Mouse (Mus musculus) MEL (cell line): Measurements from ENCODE around the gene Nxpe2. TPM values are rescaled to one million over a fixed set of nuclear protein-coding genes. Genes with fewer than 3 reads are reported as not detected.

ENCODE experiments used
- DNase-seq: peaks from one replicate; pipeline ENCODE4 v3.0.0; 2011; ENCODE audit warnings: low read depth, low spot score
- H3K27ac ChIP-seq: 2 replicates; pipeline ENCODE4 v1.5.1; 2012; ENCODE audit warnings: low read depth, mild to moderate bottlenecking, control low read depth, low read length, moderate library complexity; ENCODE audit not compliant: control insufficient read depth
- H3K27me3 ChIP-seq, 2 experiments: fragments of 150-350 bp in 1 of 2; sonication (generic) in 1 of 2; 2 replicates each; pipeline ENCODE4 v1.6.1; 2012; ENCODE audit warnings: low read length in 2 of 2, mild to moderate bottlenecking in 2 of 2, improper control_type of control experiment in 1 of 2, moderate library complexity in 1 of 2; ENCODE audit not compliant: insufficient read depth in 2 of 2, control insufficient read depth in 1 of 2
- H3K36me3 ChIP-seq, 2 experiments: 2 replicates each; pipeline ENCODE4 v1.6.1; 2012 to 2014; ENCODE audit warnings: low read length in 2 of 2, improper control_type of control experiment in 1 of 2, inconsistent platforms in 1 of 2, mild to moderate bottlenecking in 1 of 2; ENCODE audit not compliant: insufficient read depth in 2 of 2, control insufficient read depth in 1 of 2
- H3K4me1 ChIP-seq, 2 experiments: fragments of 150-350 bp in 1 of 2; sonication (generic) in 1 of 2; 2 replicates each; pipeline ENCODE4 v1.6.1; 2012; ENCODE audit warnings: low read length in 2 of 2, improper control_type of control experiment in 1 of 2, mild to moderate bottlenecking in 1 of 2; ENCODE audit not compliant: insufficient read depth in 2 of 2, control insufficient read depth in 1 of 2
- H3K4me3 ChIP-seq, 2 experiments: fragments of 150-350 bp in 1 of 2; sonication (generic) in 1 of 2; 2 replicates each; pipeline ENCODE4 v1.5.1; 2012; ENCODE audit warnings: low read depth in 2 of 2, low read length in 2 of 2, mild to moderate bottlenecking in 2 of 2, moderate library complexity in 2 of 2, control low read depth in 1 of 2, improper control_type of control experiment in 1 of 2; ENCODE audit not compliant: control insufficient read depth in 1 of 2, insufficient read depth in 1 of 2
- H3K79me2 ChIP-seq: 2 replicates; pipeline ENCODE4 v1.6.1; 2012; ENCODE audit warnings: mild to moderate bottlenecking, low read length, moderate library complexity; ENCODE audit not compliant: control insufficient read depth, poor library complexity, insufficient read depth
- H3K9ac ChIP-seq: 2 replicates; pipeline ENCODE4 v1.6.1; 2012; ENCODE audit warnings: low read depth, mild to moderate bottlenecking, control low read depth, low read length, moderate library complexity; ENCODE audit not compliant: control insufficient read depth, poor library complexity, severe bottlenecking
- H3K9me3 ChIP-seq: fragments of 150-350 bp; sonication (generic); replicated peaks from 2 replicates; pipeline ENCODE4 v1.6.1; 2012; ENCODE audit warnings: mild to moderate bottlenecking, low read length, improper control_type of control experiment, moderate library complexity; ENCODE audit not compliant: insufficient read depth
- BHLHE40 ChIP-seq: IDR thresholded peaks from 2 replicates; pipeline ENCODE4 v1.6.1; 2012; ENCODE audit warnings: low read depth, mild to moderate bottlenecking, inconsistent platforms, low read length, improper control_type of control experiment, borderline replicate concordance
- CHD1 ChIP-seq: IDR thresholded peaks from 2 replicates; pipeline ENCODE4 v1.6.1; 2012; ENCODE audit warnings: low read depth, mild to moderate bottlenecking, inconsistent platforms, low read length, improper control_type of control experiment
- CHD2 ChIP-seq: IDR thresholded peaks from 2 replicates; pipeline ENCODE4 v1.6.1; 2011; ENCODE audit warnings: low read length, improper control_type of control experiment
- CTCF ChIP-seq, 3 experiments: IDR thresholded peaks in 2 of 3; conservative IDR thresholded peaks in 1 of 3; 2 replicates each; pipeline ENCODE4 v1.5.1; 2011 to 2012; ENCODE audit warnings: low read length in 3 of 3, low read depth in 2 of 3, mild to moderate bottlenecking in 2 of 3, improper control_type of control experiment in 1 of 3, inconsistent platforms in 1 of 3, mixed read lengths in 1 of 3, moderate library complexity in 1 of 3; ENCODE audit not compliant: control insufficient read depth in 1 of 3, insufficient read depth in 1 of 3, poor library complexity in 1 of 3, severe bottlenecking in 1 of 3
- E2F4 ChIP-seq: IDR thresholded peaks from 2 replicates; pipeline ENCODE4 v1.6.1; 2011; ENCODE audit warnings: low read depth, low read length, improper control_type of control experiment, borderline replicate concordance
- ELF1 ChIP-seq: IDR thresholded peaks from 2 replicates; pipeline ENCODE4 v1.6.1; 2014; ENCODE audit warnings: low read depth, mild to moderate bottlenecking, inconsistent platforms, low read length, improper control_type of control experiment, moderate library complexity
- ETS1 ChIP-seq: IDR thresholded peaks from 2 replicates; pipeline ENCODE4 v1.6.1; 2012; ENCODE audit warnings: low read depth, mild to moderate bottlenecking, inconsistent platforms, low read length, improper control_type of control experiment, moderate library complexity
- GABPA ChIP-seq: IDR thresholded peaks from 2 replicates; pipeline ENCODE4 v1.6.1; 2012; ENCODE audit warnings: low read depth, mild to moderate bottlenecking, inconsistent platforms, low read length, improper control_type of control experiment, moderate library complexity
- GATA1 ChIP-seq: IDR thresholded peaks from 2 replicates; pipeline ENCODE4 v1.6.1; 2011; ENCODE audit warnings: low read depth, low read length, improper control_type of control experiment
- HCFC1 ChIP-seq: IDR thresholded peaks from 2 replicates; pipeline ENCODE4 v1.6.1; 2012; ENCODE audit warnings: low read depth, mild to moderate bottlenecking, inconsistent platforms, low read length, improper control_type of control experiment, moderate library complexity
- JUND ChIP-seq: IDR thresholded peaks from 2 replicates; pipeline ENCODE4 v1.6.1; 2011; ENCODE audit warnings: low read depth, mild to moderate bottlenecking, improper control_type of control experiment, low read length
- KAT2A ChIP-seq: conservative IDR thresholded peaks from 2 replicates; pipeline ENCODE4 v1.6.1; 2012; ENCODE audit warnings: low read depth, low read length, improper control_type of control experiment, inconsistent platforms
- MAFK ChIP-seq: IDR thresholded peaks from 2 replicates; pipeline ENCODE4 v1.6.1; 2011; ENCODE audit warnings: low read depth, mild to moderate bottlenecking, low read length, improper control_type of control experiment, borderline replicate concordance
- MAX ChIP-seq: IDR thresholded peaks from 2 replicates; pipeline ENCODE4 v1.6.1; 2011; ENCODE audit warnings: low read length, improper control_type of control experiment
- MAZ ChIP-seq: IDR thresholded peaks from 2 replicates; pipeline ENCODE4 v1.6.1; 2012; ENCODE audit warnings: low read depth, mild to moderate bottlenecking, inconsistent platforms, low read length, improper control_type of control experiment
- MEF2A ChIP-seq: IDR thresholded peaks from 2 replicates; pipeline ENCODE4 v1.6.1; 2014; ENCODE audit warnings: low read depth, mild to moderate bottlenecking, inconsistent platforms, low read length, improper control_type of control experiment; ENCODE audit not compliant: poor library complexity, insufficient replicate concordance, severe bottlenecking; ENCODE audit errors: extremely low read depth
- MXI1 ChIP-seq: IDR thresholded peaks from 2 replicates; pipeline ENCODE4 v1.6.1; 2011; ENCODE audit warnings: mild to moderate bottlenecking, low read depth, low read length, improper control_type of control experiment
- MYB ChIP-seq: IDR thresholded peaks from 2 replicates; pipeline ENCODE4 v1.6.1; 2011; ENCODE audit warnings: mild to moderate bottlenecking, low read depth, low read length, improper control_type of control experiment
- MYC ChIP-seq: IDR thresholded peaks from 2 replicates; pipeline ENCODE4 v1.6.1; 2011; ENCODE audit warnings: low read depth, mild to moderate bottlenecking, low read length, improper control_type of control experiment, moderate library complexity
- NELFE ChIP-seq: IDR thresholded peaks from 2 replicates; pipeline ENCODE4 v1.6.1; 2011; ENCODE audit warnings: low read depth, low read length, improper control_type of control experiment
- NRF1 ChIP-seq: IDR thresholded peaks from 2 replicates; pipeline ENCODE4 v1.6.1; 2014; ENCODE audit warnings: low read depth, mild to moderate bottlenecking, inconsistent platforms, low read length, improper control_type of control experiment, moderate library complexity; ENCODE audit not compliant: poor library complexity, insufficient read depth, severe bottlenecking
- POLR2A ChIP-seq, 2 experiments: IDR thresholded peaks; 2 replicates each; pipeline ENCODE4 v1.6.1; 2011 to 2012; ENCODE audit warnings: low read length in 2 of 2, mild to moderate bottlenecking in 2 of 2, control low read depth in 1 of 2, improper control_type of control experiment in 1 of 2, low read depth in 1 of 2, moderate library complexity in 1 of 2; ENCODE audit not compliant: control insufficient read depth in 1 of 2, insufficient read depth in 1 of 2, poor library complexity in 1 of 2
- POLR2AphosphoS2 ChIP-seq: IDR thresholded peaks from 2 replicates; pipeline ENCODE4 v1.6.1; 2011; ENCODE audit warnings: low read length, improper control_type of control experiment
- POLR2AphosphoS5 ChIP-seq: IDR thresholded peaks from 2 replicates; pipeline ENCODE4 v1.6.1; 2012; ENCODE audit warnings: low read depth, borderline replicate concordance, mild to moderate bottlenecking, inconsistent platforms, low read length, moderate library complexity, mixed read lengths
- RAD21 ChIP-seq: IDR thresholded peaks from 2 replicates; pipeline ENCODE4 v1.6.1; 2011; ENCODE audit warnings: mild to moderate bottlenecking, low read depth, low read length, improper control_type of control experiment
- RCOR1 ChIP-seq: IDR thresholded peaks from 2 replicates; pipeline ENCODE4 v1.6.1; 2012; ENCODE audit warnings: low read depth, mild to moderate bottlenecking, inconsistent platforms, low read length, improper control_type of control experiment
- SIN3A ChIP-seq: IDR thresholded peaks from 2 replicates; pipeline ENCODE4 v1.6.1; 2012; ENCODE audit warnings: low read length, improper control_type of control experiment, inconsistent platforms
- SMC3 ChIP-seq: IDR thresholded peaks from 2 replicates; pipeline ENCODE4 v1.6.1; 2011; ENCODE audit warnings: low read depth, low read length, improper control_type of control experiment
- TAL1 ChIP-seq: IDR thresholded peaks from 2 replicates; pipeline ENCODE4 v1.6.1; 2012; ENCODE audit warnings: mild to moderate bottlenecking, inconsistent platforms, low read length, moderate library complexity, mixed read lengths
- TBP ChIP-seq: IDR thresholded peaks from 2 replicates; pipeline ENCODE4 v1.8.0; 2011; ENCODE audit warnings: low read depth, low read length, improper control_type of control experiment
- TCF12 ChIP-seq: IDR thresholded peaks from 2 replicates; pipeline ENCODE4 v1.6.1; 2014; ENCODE audit warnings: low read depth, mild to moderate bottlenecking, inconsistent platforms, low read length, improper control_type of control experiment, moderate library complexity
- UBTF ChIP-seq: IDR thresholded peaks from 2 replicates; pipeline ENCODE4 v1.6.1; 2012; ENCODE audit warnings: low read depth, mild to moderate bottlenecking, inconsistent platforms, low read length, improper control_type of control experiment, moderate library complexity, borderline replicate concordance; ENCODE audit not compliant: insufficient read depth
- USF1 ChIP-seq: IDR thresholded peaks from 2 replicates; pipeline ENCODE4 v1.6.1; 2014; ENCODE audit warnings: low read depth, mild to moderate bottlenecking, inconsistent platforms, low read length, improper control_type of control experiment, moderate library complexity
- USF2 ChIP-seq, 2 experiments: IDR thresholded peaks; 2 replicates each; pipeline ENCODE4 v1.6.1; 2011 to 2012; ENCODE audit warnings: improper control_type of control experiment in 2 of 2, low read length in 2 of 2, borderline replicate concordance in 1 of 2, inconsistent platforms in 1 of 2, low read depth in 1 of 2, mild to moderate bottlenecking in 1 of 2; ENCODE audit not compliant: insufficient read depth in 1 of 2
- ZC3H11A ChIP-seq: IDR thresholded peaks from 2 replicates; pipeline ENCODE4 v1.6.1; 2012; ENCODE audit warnings: low read depth, mild to moderate bottlenecking, inconsistent platforms, low read length, improper control_type of control experiment
- ZKSCAN1 ChIP-seq: IDR thresholded peaks from 2 replicates; pipeline ENCODE4 v1.6.1; 2012; ENCODE audit warnings: low read depth, mild to moderate bottlenecking, inconsistent platforms, low read length, improper control_type of control experiment, moderate library complexity
- ZMIZ1 ChIP-seq: IDR thresholded peaks from 2 replicates; pipeline ENCODE4 v1.6.1; 2012; ENCODE audit warnings: low read depth, mild to moderate bottlenecking, inconsistent platforms, low read length, improper control_type of control experiment, moderate library complexity
- ZNF384 ChIP-seq: IDR thresholded peaks from 2 replicates; pipeline ENCODE4 v1.6.1; 2012; ENCODE audit warnings: low read depth, mild to moderate bottlenecking, inconsistent platforms, low read length, improper control_type of control experiment
- polyA plus RNA-seq, 2 experiments: library from polyadenylated mRNA; stranded (reverse) in 1 of 2; unstranded in 1 of 2; fragments of >175 nt in 1 of 2; fragments of >200 nt in 1 of 2; gene quantifications; 2 replicates each; pipeline versions ENCODE4 v1.2.1 to v1.2.4; 2012; ENCODE audit warnings: low replicate concordance in 2 of 2, low read depth in 1 of 2; ENCODE audit not compliant: insufficient read length in 2 of 2, insufficient read depth in 1 of 2, missing spikeins in 1 of 2
- total RNA-seq: library from RNA; depleted of rRNA; stranded (reverse); fragments of 300-350 nt; gene quantifications from 2 replicates; pipeline ENCODE4 v1.2.3, GENCODE M21; 2012

Gene Nxpe2
- total and polyA plus RNA-seq, 3 experiments = 3.1 to 3.5 TPM; not detected in 1

DNA sequence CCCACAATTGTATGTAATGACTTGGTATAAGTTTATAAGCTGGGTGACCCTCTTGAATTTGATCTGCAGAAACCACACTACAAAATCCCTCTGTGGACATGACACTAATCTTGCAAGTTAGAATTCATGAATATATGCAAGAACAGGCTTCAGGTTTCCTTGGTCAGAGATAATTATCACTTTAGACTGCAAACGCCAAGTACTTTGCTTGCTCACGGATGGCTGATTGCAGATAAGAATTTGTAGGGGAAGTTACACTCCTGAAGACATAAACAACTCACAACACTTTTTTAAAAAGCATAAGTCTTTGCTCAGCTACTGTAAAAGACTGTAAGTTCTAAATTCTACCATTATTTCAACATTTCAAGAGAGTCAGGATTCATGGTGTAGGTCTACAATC is 21.1 kb upstream of the Nxpe2 start:
- Histone ChIP-seq H3K9me3 (no peaks in the 10 kb centered on the region), H3K4me1 (peaks cover 7 to 10% of the 10 kb centered on the region in 2 experiments), H3K27me3 (no peaks in the 10 kb centered on the region), H3K9ac (peak overlapping the region; percentile 24; the same call in 1 of the 2 replicates), H3K79me2 (no peaks in the 10 kb centered on the region), H3K4me3 (no peak overlapping the region), H3K27ac (peak overlapping the region; percentile 81), H3K36me3 (peaks cover 3 to 16% of the 10 kb centered on the region in 2 experiments)
- DNase-seq = peak; percentile 70
- TF ChIP-seq ZC3H11A = 0 out of 2 replicates have a peak, but pooled peaks have one; percentile 1
- peak; percentile 72; the same call in 1 of the 2 replicates for TF ChIP-seq BHLHE40
- TF ChIP-seq ELF1 = no peak
- TF ChIP-seq NRF1 = no peak
- no peak for TF ChIP-seq CHD1
- no peak for TF ChIP-seq NELFE
- TF ChIP-seq JUND = no peak
- no peak for TF ChIP-seq USF1
- TF ChIP-seq GABPA = no peak
- TF ChIP-seq E2F4 = no peak
- TF ChIP-seq ZNF384 = peak; percentile 70
- TF ChIP-seq RAD21 = no peak
- no peak for TF ChIP-seq ZKSCAN1
- 0 out of 2 replicates have a peak, but pooled peaks have one; percentile 41 for TF ChIP-seq MXI1
- no peak for TF ChIP-seq MEF2A
- no peak for TF ChIP-seq POLR2A (IDR thresholded peaks at IDR 0.05; ENCODE audit: control insufficient read depth in 1 of 2, insufficient read depth in 1 of 2, low read depth in 1 of 2, low read length in 2 of 2, poor library complexity in 1 of 2)
- TF ChIP-seq ETS1 = peak; percentile 76
- TF ChIP-seq POLR2AphosphoS5 = no peak
- no peak for TF ChIP-seq USF2 (IDR thresholded peaks at IDR 0.05; ENCODE audit: borderline replicate concordance in 1 of 2, insufficient read depth in 1 of 2, low read depth in 1 of 2, low read length in 2 of 2)
- TF ChIP-seq MAFK = no peak
- no peak for TF ChIP-seq ZMIZ1
- TF ChIP-seq POLR2AphosphoS2 = no peak
- peak; percentile 69 for TF ChIP-seq RCOR1
- TF ChIP-seq SMC3 = no peak
- TF ChIP-seq SIN3A = peak; percentile 64
- no peak for TF ChIP-seq CHD2
- no peak for TF ChIP-seq TBP
- TF ChIP-seq CTCF (IDR thresholded peaks at IDR 0.05 in 2 of 3, conservative IDR thresholded peaks at IDR 0.05 in 1 of 3; ENCODE audit: control insufficient read depth in 1 of 3, insufficient read depth in 1 of 3, low read depth in 2 of 3, low read length in 3 of 3, poor library complexity in 1 of 3, severe bottlenecking in 1 of 3) = no peak
- TF ChIP-seq UBTF = no peak
- no peak for TF ChIP-seq MAZ
- peak; percentile 68 for TF ChIP-seq TCF12
- no peak for TF ChIP-seq MYC
- peak; percentile 19; the same call in 1 of the 2 replicates for TF ChIP-seq HCFC1
- TF ChIP-seq MYB = no peak
- TF ChIP-seq MAX = no peak
- TF ChIP-seq KAT2A = no peak
- peak; percentile 91 for TF ChIP-seq GATA1
- TF ChIP-seq TAL1 = no peak
